Mouse (Mus musculus): ENCODE results near the gene Ddit4.

DNA sequence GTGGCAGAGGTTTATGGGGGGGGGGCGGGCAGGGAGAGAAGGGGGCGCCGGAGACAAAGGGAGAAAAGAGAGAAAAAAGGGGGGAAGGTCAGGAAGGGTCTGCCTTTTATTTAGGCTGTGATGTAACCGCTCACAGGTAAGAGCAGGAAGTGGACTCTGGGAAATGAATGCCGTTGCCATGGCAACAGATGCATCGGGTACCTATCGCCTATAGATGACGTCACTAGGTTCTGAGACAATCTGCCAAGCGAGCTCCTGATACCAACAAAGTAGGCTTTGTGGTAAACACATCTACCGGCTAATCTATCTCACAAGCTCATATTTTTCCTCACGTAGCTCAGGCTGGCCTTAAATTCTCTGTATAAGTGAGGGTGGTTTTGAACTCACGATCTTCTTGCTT, 7.9 kb upstream of the Ddit4 start:
- no peak for TF ChIP-seq TAL1 (IDR thresholded peaks at IDR 0.05; ENCODE audit: low read length)
- no peak for TF ChIP-seq GATA1 (IDR thresholded peaks at IDR 0.05; ENCODE audit: low read length)

Data from erythroblast, embryonic 14.5 days (primary cell).